Mouse (Mus musculus): Measurements from ENCODE around the gene Crygd. TPM values are rescaled to one million over a fixed set of nuclear protein-coding genes. Genes with fewer than 3 reads are reported as not detected.

Crygd gene
- total RNA-seq (2014; rRNA removed), result not detected in 2 replicates
- not detected in 2 replicates for polyA plus RNA-seq (2012; rRNA removed)

DNA sequence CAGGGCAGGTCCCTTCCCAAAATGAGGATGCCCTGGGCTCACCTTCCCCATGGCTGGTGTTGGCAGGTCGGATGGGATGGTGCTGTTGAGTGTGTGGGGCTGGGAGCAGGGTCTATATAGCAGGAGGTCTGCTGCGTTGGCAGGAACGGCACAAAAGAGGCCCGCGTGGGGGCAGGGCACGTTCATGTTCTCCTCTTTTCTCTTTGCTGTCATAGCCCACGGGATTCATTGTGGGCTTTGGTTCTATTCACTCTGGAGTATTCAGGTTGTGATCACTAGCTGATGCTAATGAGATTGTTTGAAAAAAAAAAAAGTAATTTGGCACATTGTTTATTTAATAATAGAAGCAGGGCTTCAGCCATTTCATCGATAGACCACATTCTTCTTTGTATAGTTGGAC lies at the start of gene Crygd:
TSS of gene Crygd (minus strand) at position 101 of the 400 bp plus-strand sequence.
- 84% methylated on average over 8 of the region's 8 CpGs for WGBS
- DNase-seq (ENCODE audit: extremely low read depth, low read depth, low spot score), result no peak
- Histone ChIP-seq H3K79me2 (ENCODE audit: control insufficient read depth, insufficient read depth, low read length) (no peaks in the 10 kb centered on the region), H3K36me3 (ENCODE audit: control insufficient read depth, insufficient read depth, low read length) (no peaks in the 10 kb centered on the region), H3K9ac (ENCODE audit: low read depth, low read length) (no peak within 1 kb of the TSS), H3K27me3 (ENCODE audit: control insufficient read depth, insufficient read depth, low read length) (0 out of 2 replicates have a peak, but pooled peaks cover 2% of the 10 kb centered on the region), H3K27ac (replicated peaks; ENCODE audit: insufficient read depth, low read depth, low read length) (no peak within 1 kb of the TSS), H3K4me3 (ENCODE audit: insufficient read depth, low read depth, low read length) (no peak within 1 kb of the TSS), H3K4me1 (ENCODE audit: control insufficient read depth, insufficient read depth, low read length) (no peaks in the 10 kb centered on the region)
- TF ChIP-seq CTCF (IDR thresholded peaks at IDR 0.05; ENCODE audit: low read depth, low read length) (no peak), POLR2A (IDR thresholded peaks at IDR 0.05; ENCODE audit: extremely low read depth, insufficient read depth, low read length) (no peak)

DNA sequence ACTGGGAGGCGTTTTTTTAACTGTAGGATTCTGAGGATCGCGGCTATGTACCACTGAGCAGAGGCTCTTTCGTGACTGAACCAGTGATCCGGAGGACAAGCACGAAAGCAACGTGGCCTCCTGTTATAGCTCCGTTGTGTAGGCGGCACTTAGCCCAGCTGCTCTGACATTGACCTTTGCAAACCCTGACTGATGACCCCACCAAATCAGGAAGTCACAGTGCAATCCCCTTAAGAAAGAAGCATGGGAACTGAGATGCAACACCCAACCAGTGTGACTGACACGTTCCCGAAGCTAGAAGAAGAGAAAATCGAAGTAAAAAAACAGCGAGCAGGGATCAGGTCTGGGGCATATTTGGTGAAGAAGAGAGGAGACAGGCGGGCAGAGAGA lies 49.5 kb upstream of the Crygd start:
- Histone ChIP-seq H3K79me2 (ENCODE audit: control insufficient read depth, insufficient read depth, low read length) (no peaks in the 10 kb centered on the region), H3K27ac (replicated peaks; ENCODE audit: insufficient read depth, low read depth, low read length) (peak overlapping the region; percentile 85), H3K4me3 (ENCODE audit: insufficient read depth, low read depth, low read length) (peak overlapping the region; percentile 33), H3K9ac (ENCODE audit: low read depth, low read length) (peak overlapping the region; percentile 64), H3K36me3 (ENCODE audit: control insufficient read depth, insufficient read depth, low read length) (no peaks in the 10 kb centered on the region), H3K27me3 (ENCODE audit: control insufficient read depth, insufficient read depth, low read length) (no peaks in the 10 kb centered on the region), H3K4me1 (ENCODE audit: control insufficient read depth, insufficient read depth, low read length) (peaks cover 5% of the 10 kb centered on the region; the same call in 1 of the 2 replicates)
- TF ChIP-seq POLR2A (IDR thresholded peaks at IDR 0.05; ENCODE audit: extremely low read depth, insufficient read depth, low read length) (no peak), CTCF (IDR thresholded peaks at IDR 0.05; ENCODE audit: low read depth, low read length) (no peak)
- 8% methylated on average over 14 of the region's 14 CpGs for WGBS
- DNase-seq (ENCODE audit: extremely low read depth, low read depth, low spot score), result peak; percentile 78

DNA sequence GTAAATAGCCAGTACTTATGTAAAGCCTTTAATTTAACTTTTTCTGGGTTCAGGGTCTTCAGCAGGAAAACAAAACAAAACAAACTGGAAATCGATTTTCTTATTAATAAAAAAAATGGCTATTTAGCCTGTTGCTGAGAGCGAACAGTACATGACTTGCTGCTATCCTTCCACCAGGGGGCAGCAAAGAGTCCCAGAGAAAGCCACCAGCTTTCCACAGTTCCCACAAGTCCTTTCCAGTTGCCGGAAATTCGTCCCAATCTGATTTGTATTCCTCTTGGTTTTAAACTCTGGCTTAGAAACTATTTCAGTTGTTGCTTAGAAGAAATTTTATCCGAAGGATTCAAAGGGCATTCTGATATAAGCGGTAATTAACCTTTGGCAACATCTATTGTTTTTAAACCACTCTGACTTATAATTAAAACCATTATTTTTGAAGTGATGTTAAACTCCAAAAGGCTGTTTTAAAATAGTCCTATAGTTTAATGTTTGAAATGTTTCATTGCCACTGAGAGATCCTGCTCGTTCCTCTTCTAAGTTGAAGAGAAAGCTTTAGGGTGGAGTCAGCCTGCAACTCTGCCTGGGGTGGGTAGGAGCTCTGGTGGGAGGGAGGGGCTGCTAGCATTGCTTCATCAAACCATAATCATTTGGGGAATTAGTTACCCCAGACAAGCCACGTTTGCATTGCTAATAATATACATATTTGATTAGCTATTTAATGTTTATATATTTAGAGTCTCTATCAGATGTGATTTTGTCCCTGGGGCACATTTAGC lies 49.0 kb upstream of the Crygd start:
- peak overlapping the region; percentile 85 for H3K27ac ChIP-seq (replicated peaks; ENCODE audit: insufficient read depth, low read depth, low read length)
- H3K36me3 ChIP-seq (ENCODE audit: control insufficient read depth, insufficient read depth, low read length), result no peaks in the 10 kb centered on the region
- H3K9ac ChIP-seq (ENCODE audit: low read depth, low read length), result peak overlapping the region; percentile 64
- H3K4me1 ChIP-seq (ENCODE audit: control insufficient read depth, insufficient read depth, low read length), result peaks cover 5% of the 10 kb centered on the region; the same call in 1 of the 2 replicates
- peak overlapping the region; percentile 35; the same call in 1 of the 2 replicates for H3K4me3 ChIP-seq (ENCODE audit: insufficient read depth, low read depth, low read length)
- 2% methylated on average over 8 of the region's 8 CpGs for WGBS
- TF ChIP-seq CTCF (IDR thresholded peaks at IDR 0.05; ENCODE audit: low read depth, low read length) (peak; percentile 71), POLR2A (IDR thresholded peaks at IDR 0.05; ENCODE audit: extremely low read depth, insufficient read depth, low read length) (no peak)
- H3K79me2 ChIP-seq (ENCODE audit: control insufficient read depth, insufficient read depth, low read length), result no peaks in the 10 kb centered on the region
- DNase-seq (ENCODE audit: extremely low read depth, low read depth, low spot score), result peak; percentile 83
- no peaks in the 10 kb centered on the region for H3K27me3 ChIP-seq (ENCODE audit: control insufficient read depth, insufficient read depth, low read length)

DNA sequence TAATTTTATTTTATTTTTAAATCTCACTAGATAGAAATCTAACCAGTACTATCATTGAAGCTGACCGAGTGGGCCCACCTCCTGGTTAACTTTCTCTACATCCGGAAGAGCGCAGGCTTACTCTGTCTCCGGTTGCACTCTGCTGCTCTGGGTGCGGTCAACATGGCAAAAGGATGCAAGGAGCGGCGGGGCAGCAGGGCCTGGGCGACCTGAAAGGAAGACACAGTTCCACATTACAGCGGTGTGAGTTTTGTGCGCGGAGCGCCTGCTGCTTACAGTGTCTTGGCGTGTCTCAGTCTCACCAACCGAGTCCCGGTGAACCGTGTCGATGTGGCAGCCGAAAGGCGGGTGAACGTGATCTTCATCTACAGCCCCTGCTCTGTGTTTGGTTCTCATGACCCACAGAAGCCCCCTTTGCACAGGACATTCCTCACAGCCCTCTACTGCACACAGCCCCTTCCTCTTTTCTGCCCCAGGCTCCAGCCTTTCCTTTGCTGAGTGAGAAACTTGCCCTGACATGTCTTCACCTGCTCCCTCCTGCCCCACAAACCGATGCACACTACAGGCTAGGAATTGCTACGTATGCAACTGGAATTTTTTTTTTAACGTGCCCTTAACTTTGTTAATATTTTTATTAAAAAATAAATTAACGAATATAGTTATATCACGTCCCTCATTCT lies 46.6 kb upstream of the Crygd start:
- H3K4me3 ChIP-seq (ENCODE audit: insufficient read depth, low read depth, low read length), result no peak overlapping the region
- no peaks in the 10 kb centered on the region for H3K36me3 ChIP-seq (ENCODE audit: control insufficient read depth, insufficient read depth, low read length)
- WGBS, result 78% methylated on average over 25 of the region's 25 CpGs
- TF ChIP-seq POLR2A (IDR thresholded peaks at IDR 0.05; ENCODE audit: extremely low read depth, insufficient read depth, low read length), result no peak
- H3K4me1 ChIP-seq (ENCODE audit: control insufficient read depth, insufficient read depth, low read length), result peaks cover 5% of the 10 kb centered on the region; the same call in 1 of the 2 replicates
- H3K79me2 ChIP-seq (ENCODE audit: control insufficient read depth, insufficient read depth, low read length), result no peaks in the 10 kb centered on the region
- H3K27ac ChIP-seq (replicated peaks; ENCODE audit: insufficient read depth, low read depth, low read length), result no peak overlapping the region
- H3K27me3 ChIP-seq (ENCODE audit: control insufficient read depth, insufficient read depth, low read length), result no peaks in the 10 kb centered on the region
- no peak overlapping the region for H3K9ac ChIP-seq (ENCODE audit: low read depth, low read length)
- DNase-seq (ENCODE audit: extremely low read depth, low read depth, low spot score), result no peak

DNA sequence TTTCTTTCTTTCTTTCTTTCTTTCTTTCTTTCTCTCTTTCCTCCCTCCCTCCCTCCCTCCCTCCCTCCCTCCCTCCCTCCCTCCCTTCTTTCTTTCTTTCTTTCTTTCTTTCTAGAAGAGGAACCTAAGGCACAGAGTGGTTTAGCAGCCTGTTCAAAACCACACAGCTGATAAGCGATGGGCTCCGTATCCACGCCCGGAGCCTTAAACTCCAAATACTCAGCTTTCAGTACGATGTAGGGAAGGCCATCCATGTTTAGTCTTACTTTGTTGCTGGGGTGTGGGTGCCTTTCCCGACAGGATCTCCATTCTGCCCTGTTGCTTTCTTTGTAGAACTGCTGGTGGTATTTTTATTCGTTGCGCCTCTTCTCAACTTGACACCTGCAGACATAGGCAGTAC lies 45.9 kb upstream of the Crygd start:
- Histone ChIP-seq H3K27me3 (ENCODE audit: control insufficient read depth, insufficient read depth, low read length) (no peaks in the 10 kb centered on the region), H3K36me3 (ENCODE audit: control insufficient read depth, insufficient read depth, low read length) (no peaks in the 10 kb centered on the region), H3K4me1 (ENCODE audit: control insufficient read depth, insufficient read depth, low read length) (peaks cover 5% of the 10 kb centered on the region; the same call in 1 of the 2 replicates), H3K4me3 (ENCODE audit: insufficient read depth, low read depth, low read length) (no peak overlapping the region), H3K79me2 (ENCODE audit: control insufficient read depth, insufficient read depth, low read length) (no peaks in the 10 kb centered on the region), H3K9ac (ENCODE audit: low read depth, low read length) (no peak overlapping the region), H3K27ac (replicated peaks; ENCODE audit: insufficient read depth, low read depth, low read length) (no peak overlapping the region)
- no peak for TF ChIP-seq POLR2A (IDR thresholded peaks at IDR 0.05; ENCODE audit: extremely low read depth, insufficient read depth, low read length)
- TF ChIP-seq CTCF (IDR thresholded peaks at IDR 0.05; ENCODE audit: low read depth, low read length), result no peak
- no peak for DNase-seq (ENCODE audit: extremely low read depth, low read depth, low spot score)
- WGBS, result 90% methylated on average over 8 of the region's 8 CpGs

Measured in liver, adult 2 months (tissue).